Mouse (Mus musculus): ENCODE data around the gene Lrrc27. TPM values are rescaled to one million over a fixed set of nuclear protein-coding genes. Genes with fewer than 3 reads are reported as not detected.

Lrrc27 gene
- polyA plus RNA-seq (2016; fragmentation: Nextera tagmentation; extraction: Ambion mirVana) = 1.8 and 2.8 TPM in 2 replicates

GRCm38 (mm10) chr7:139212754-139213745, at the start of gene Lrrc27, which contains the start of gene Stk32c:
Gene Lrrc27 (plus strand): TSS chr7:139212988.
Gene Stk32c (minus strand): TSS chr7:139213307.
- H3K36me3 ChIP-seq = no peaks in the 10 kb centered on the region
- H3K4me1 ChIP-seq (replicated peaks) = peaks cover 10% of the 10 kb centered on the region
- peak within 1 kb of the TSS; percentile 59 for H3K4me3 ChIP-seq (replicated peaks)
- no peaks in the 10 kb centered on the region for H3K27me3 ChIP-seq
- peak within 1 kb of the TSS; percentile 75 for H3K9ac ChIP-seq (replicated peaks)
- WGBS = 2% methylated on average over 53 of the region's 53 CpGs
- H3K9me3 ChIP-seq = no peaks in the 10 kb centered on the region
- peak within 1 kb of the TSS; percentile 88 for H3K27ac ChIP-seq
- H3K4me2 ChIP-seq = peak within 1 kb of the TSS; percentile 58
- ATAC-seq (ENCODE audit: insufficient number of reproducible peaks, insufficient read depth, low FRiP score, low TSS enrichment, low read depth) = peak; percentile 97

GRCm38 (mm10) chr7:139164410-139164809, 48.4 kb upstream of the Lrrc27 start:
- ATAC-seq (ENCODE audit: insufficient number of reproducible peaks, insufficient read depth, low FRiP score, low TSS enrichment, low read depth) = no peak; the same call in 1 of the 2 replicates
- no peaks in the 10 kb centered on the region for H3K36me3 ChIP-seq
- WGBS = 59% methylated on average over 5 of the region's 5 CpGs

GRCm38 (mm10) chr7:139169143-139169542, 43.6 kb upstream of the Lrrc27 start:
- Histone ChIP-seq H3K27ac (no peak overlapping the region), H3K36me3 (no peaks in the 10 kb centered on the region), H3K27me3 (no peaks in the 10 kb centered on the region), H3K4me1 (replicated peaks) (no peaks in the 10 kb centered on the region), H3K9me3 (peaks cover 12% of the 10 kb centered on the region), H3K4me3 (replicated peaks) (no peak overlapping the region), H3K4me2 (no peak overlapping the region), H3K9ac (replicated peaks) (no peak overlapping the region)
- 39% methylated on average over 4 of the region's 4 CpGs for WGBS
- no peak for ATAC-seq (ENCODE audit: insufficient number of reproducible peaks, insufficient read depth, low FRiP score, low TSS enrichment, low read depth)

More at GRCm38 (mm10) chr7:139164410-139164809, 48.4 kb upstream of the Lrrc27 start:
- H3K4me2 ChIP-seq = no peak overlapping the region
- H3K9me3 ChIP-seq = peaks cover 12% of the 10 kb centered on the region
- H3K4me3 ChIP-seq (replicated peaks) = no peak overlapping the region
- H3K27ac ChIP-seq = no peak overlapping the region
- no peak overlapping the region for H3K9ac ChIP-seq (replicated peaks)
- H3K4me1 ChIP-seq (replicated peaks) = no peaks in the 10 kb centered on the region
- H3K27me3 ChIP-seq = no peaks in the 10 kb centered on the region

GRCm38 (mm10) chr7:139179299-139179698, 33.5 kb upstream of the Lrrc27 start:
- H3K27ac ChIP-seq = no peak overlapping the region
- no peaks in the 10 kb centered on the region for H3K9me3 ChIP-seq
- H3K4me2 ChIP-seq = no peak overlapping the region
- no peaks in the 10 kb centered on the region for H3K27me3 ChIP-seq
- H3K4me1 ChIP-seq (replicated peaks) = no peaks in the 10 kb centered on the region
- no peak for ATAC-seq (ENCODE audit: insufficient number of reproducible peaks, insufficient read depth, low FRiP score, low TSS enrichment, low read depth)
- H3K9ac ChIP-seq (replicated peaks) = no peak overlapping the region
- 79% methylated on average over 5 of the region's 5 CpGs for WGBS
- no peak overlapping the region for H3K4me3 ChIP-seq (replicated peaks)
- H3K36me3 ChIP-seq = no peaks in the 10 kb centered on the region

- no peak for ATAC-seq (ENCODE audit: insufficient number of reproducible peaks, insufficient read depth, low FRiP score, low TSS enrichment, low read depth)
- WGBS = 88% methylated on average over 3 of the region's 3 CpGs
- H3K27me3 ChIP-seq = 0 out of 2 replicates have a peak, but pooled peaks cover 4% of the 10 kb centered on the region
- H3K4me1 ChIP-seq (replicated peaks) = no peaks in the 10 kb centered on the region
- no peak overlapping the region for H3K4me2 ChIP-seq
- no peak overlapping the region for H3K4me3 ChIP-seq (replicated peaks)
- no peak overlapping the region for H3K27ac ChIP-seq
- H3K36me3 ChIP-seq = no peaks in the 10 kb centered on the region
- H3K9ac ChIP-seq (replicated peaks) = no peak overlapping the region
- no peaks in the 10 kb centered on the region for H3K9me3 ChIP-seq
Observed at GRCm38 (mm10) chr7:139180058-139180457, 32.7 kb upstream of the Lrrc27 start.

GRCm38 (mm10) chr7:139184396-139184795, 28.4 kb upstream of the Lrrc27 start:
- Histone ChIP-seq H3K27ac (no peak overlapping the region), H3K4me3 (replicated peaks) (no peak overlapping the region), H3K27me3 (peaks cover 44% of the 10 kb centered on the region), H3K9me3 (no peaks in the 10 kb centered on the region), H3K36me3 (no peaks in the 10 kb centered on the region), H3K4me2 (no peak overlapping the region), H3K4me1 (replicated peaks) (peaks cover 12% of the 10 kb centered on the region), H3K9ac (replicated peaks) (no peak overlapping the region)
- ATAC-seq (ENCODE audit: insufficient number of reproducible peaks, insufficient read depth, low FRiP score, low TSS enrichment, low read depth) = no peak
- WGBS = 79% methylated on average over 4 of the region's 4 CpGs

GRCm38 (mm10) chr7:139184846-139185245, 27.9 kb upstream of the Lrrc27 start:
- 82% methylated on average over 7 of the region's 7 CpGs for WGBS
- Histone ChIP-seq H3K9ac (replicated peaks) (no peak overlapping the region), H3K36me3 (no peaks in the 10 kb centered on the region), H3K4me2 (no peak overlapping the region), H3K9me3 (no peaks in the 10 kb centered on the region; the same call in 1 of the 2 replicates), H3K4me3 (replicated peaks) (no peak overlapping the region), H3K27ac (no peak overlapping the region), H3K27me3 (peaks cover 44% of the 10 kb centered on the region), H3K4me1 (replicated peaks) (peaks cover 12% of the 10 kb centered on the region)
- no peak for ATAC-seq (ENCODE audit: insufficient number of reproducible peaks, insufficient read depth, low FRiP score, low TSS enrichment, low read depth)

GRCm38 (mm10) chr7:139185971-139186370, 26.8 kb upstream of the Lrrc27 start:
- Histone ChIP-seq H3K4me3 (replicated peaks) (no peak overlapping the region), H3K9me3 (peaks cover 4% of the 10 kb centered on the region; the same call in 1 of the 2 replicates), H3K36me3 (no peaks in the 10 kb centered on the region), H3K27ac (no peak overlapping the region), H3K4me2 (no peak overlapping the region), H3K9ac (replicated peaks) (no peak overlapping the region), H3K4me1 (replicated peaks) (peaks cover 12% of the 10 kb centered on the region), H3K27me3 (peaks cover 54% of the 10 kb centered on the region)
- WGBS = 32% methylated on average over 5 of the region's 5 CpGs
- ATAC-seq (ENCODE audit: insufficient number of reproducible peaks, insufficient read depth, low FRiP score, low TSS enrichment, low read depth) = no peak

GRCm38 (mm10) chr7:139186436-139186835, 26.4 kb upstream of the Lrrc27 start:
- peaks cover 54% of the 10 kb centered on the region for H3K27me3 ChIP-seq
- H3K4me2 ChIP-seq = no peak overlapping the region
- no peak overlapping the region for H3K27ac ChIP-seq

GRCm38 (mm10) chr7:139187277-139187676, 25.5 kb upstream of the Lrrc27 start:
- WGBS = 35% methylated on average over 7 of the region's 7 CpGs
- Histone ChIP-seq H3K9me3 (peaks cover 4% of the 10 kb centered on the region; the same call in 1 of the 2 replicates), H3K27me3 (peaks cover 54% of the 10 kb centered on the region), H3K4me1 (replicated peaks) (peaks cover 12% of the 10 kb centered on the region), H3K27ac (no peak overlapping the region), H3K9ac (replicated peaks) (no peak overlapping the region), H3K4me3 (replicated peaks) (peak overlapping the region; percentile 69), H3K36me3 (no peaks in the 10 kb centered on the region), H3K4me2 (peak overlapping the region; percentile 97)
- no peak for ATAC-seq (ENCODE audit: insufficient number of reproducible peaks, insufficient read depth, low FRiP score, low TSS enrichment, low read depth)

More at GRCm38 (mm10) chr7:139186436-139186835, 26.4 kb upstream of the Lrrc27 start:
- H3K9ac ChIP-seq (replicated peaks) = no peak overlapping the region
- no peak for ATAC-seq (ENCODE audit: insufficient number of reproducible peaks, insufficient read depth, low FRiP score, low TSS enrichment, low read depth)
- H3K36me3 ChIP-seq = no peaks in the 10 kb centered on the region
- 57% methylated on average over 8 of the region's 8 CpGs for WGBS
- peaks cover 4% of the 10 kb centered on the region; the same call in 1 of the 2 replicates for H3K9me3 ChIP-seq
- H3K4me3 ChIP-seq (replicated peaks) = no peak overlapping the region
- peaks cover 12% of the 10 kb centered on the region for H3K4me1 ChIP-seq (replicated peaks)

Measured in limb, embryonic 12.5 days (tissue).